Mouse (Mus musculus) midbrain, embryonic 11.5 days (tissue): ENCODE measurements at regions not wholly inside any gene's neighbourhood (a gene's known extent, or its start where the extent isn't known, plus 50 kb on each side); places are given as distances from the start of the nearest gene placed in this dataset.

Source experiments
- ATAC-seq: fragments of 200-750 bp; cut with Nextera tagmentation; 2 replicates; pipeline ENCODE4 v1.8.0; 2017; ENCODE audit warnings: moderate TSS enrichment, moderate library complexity; ENCODE audit not compliant: low FRiP score
- DNase-seq: peaks from one replicate; pipeline ENCODE4 v3.0.0; 2015; ENCODE audit warnings: low spot score; ENCODE audit errors: missing footprints
- H3K27ac ChIP-seq: fragments of 300-500 bp; sonication (generic); 2 replicates; pipeline ENCODE4 v1.5.1; 2014; ENCODE audit warnings: low read depth, low read length
- H3K27me3 ChIP-seq: fragments of 300-500 bp; sonication (generic); 2 replicates; pipeline ENCODE4 v1.6.1; 2014; ENCODE audit warnings: mild to moderate bottlenecking, low read length, moderate library complexity, mixed read lengths; ENCODE audit not compliant: control insufficient read depth, insufficient read depth
- H3K36me3 ChIP-seq: fragments of 300-500 bp; sonication (generic); 2 replicates; pipeline ENCODE4 v1.6.1; 2014; ENCODE audit warnings: mild to moderate bottlenecking, low read length, moderate library complexity, mixed read lengths; ENCODE audit not compliant: control insufficient read depth, insufficient read depth
- H3K4me1 ChIP-seq: fragments of 300-500 bp; sonication (generic); 2 replicates; pipeline ENCODE4 v1.6.1; 2014; ENCODE audit warnings: low read length; ENCODE audit not compliant: control insufficient read depth, insufficient read depth
- H3K4me2 ChIP-seq: fragments of 300-500 bp; sonication (generic); 2 replicates; pipeline ENCODE4 v1.6.1; 2014; ENCODE audit warnings: mild to moderate bottlenecking, moderate library complexity
- H3K4me3 ChIP-seq: fragments of 300-500 bp; sonication (generic); 2 replicates; pipeline ENCODE4 v1.5.1; 2014; ENCODE audit warnings: low read depth, low read length
- H3K9ac ChIP-seq: fragments of 300-500 bp; sonication (generic); 2 replicates; pipeline ENCODE4 v1.6.1; 2014; ENCODE audit warnings: low read length
- H3K9me3 ChIP-seq: fragments of 300-500 bp; sonication (generic); 2 replicates; pipeline ENCODE4 v1.6.1; 2016; ENCODE audit warnings: low read length; ENCODE audit not compliant: control insufficient read depth
- WGBS: fragments of 180-500 bp; shearing (Covaris S2); extraction: QIAGEN DNeasy Blood & Tissue Kit; methylation state at CpG from one replicate; pipeline ENCODE4 v1.1.7; 2014; 5-methylcytosine and 5-hydroxymethylcytosine counted together

DNA sequence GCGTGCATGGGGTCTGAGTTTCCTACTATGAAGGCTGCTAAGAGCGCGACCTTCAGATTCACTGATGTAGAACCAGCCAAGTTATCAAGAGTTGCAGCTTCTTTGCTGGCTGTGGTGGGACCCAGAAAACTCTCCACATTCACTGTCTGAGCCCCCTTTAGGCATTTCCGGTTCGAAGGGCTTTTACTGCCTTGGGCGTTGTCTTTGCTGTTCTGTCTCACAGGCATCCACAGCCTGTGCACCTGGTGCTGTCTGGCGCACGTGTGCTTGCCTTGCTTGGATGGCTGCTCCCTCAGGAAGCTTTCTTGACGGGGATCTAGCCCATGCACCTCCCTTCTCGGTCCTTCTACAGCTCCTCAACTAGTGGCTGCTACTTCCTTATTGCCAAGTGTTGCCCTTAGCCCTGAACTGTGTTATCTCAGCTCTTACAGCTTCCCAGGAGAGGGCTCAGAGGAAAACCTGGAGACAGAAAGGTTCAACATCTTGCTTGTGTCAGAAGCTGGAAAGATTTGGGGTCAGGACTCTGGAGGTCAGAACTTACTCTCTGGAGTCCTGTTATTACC lies 108.3 kb upstream of the Dyrk2 start:
- DNase-seq (no peak), ATAC-seq (no peak)
- no peak overlapping the region for H3K4me2 ChIP-seq
- no peaks in the 10 kb centered on the region for H3K36me3 ChIP-seq
- H3K4me3 ChIP-seq: no peak overlapping the region
- H3K27ac ChIP-seq: no peak overlapping the region
- no peaks in the 10 kb centered on the region; the same call in 1 of the 2 replicates for H3K27me3 ChIP-seq
- H3K4me1 ChIP-seq: no peaks in the 10 kb centered on the region; the same call in 1 of the 2 replicates
- H3K9me3 ChIP-seq: no peaks in the 10 kb centered on the region
- 79% methylated on average over 10 of the region's 10 CpGs for WGBS
- H3K9ac ChIP-seq: no peak overlapping the region

DNA sequence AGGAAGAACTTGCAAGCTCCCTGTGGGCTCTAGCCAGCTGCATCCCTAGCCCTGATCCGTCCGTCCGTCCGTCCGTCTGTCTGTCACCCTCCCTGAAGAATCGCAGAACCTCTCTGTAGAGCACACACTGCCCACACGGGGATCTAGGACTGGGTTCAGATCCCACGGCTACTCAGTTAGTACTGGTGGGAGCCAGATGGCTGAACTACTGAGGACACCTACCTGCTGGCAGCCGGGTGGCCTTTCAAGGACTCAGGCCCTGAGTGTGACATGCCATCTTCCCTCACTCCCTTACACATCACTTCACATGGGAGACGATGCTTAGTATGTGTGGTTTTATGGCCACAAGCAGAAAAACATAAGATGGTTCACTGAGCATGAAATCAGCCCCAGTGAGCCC lies 106.4 kb upstream of the Dyrk2 start:
- ATAC-seq (no peak), DNase-seq (no peak)
- Histone ChIP-seq H3K27ac (no peak overlapping the region), H3K4me3 (no peak overlapping the region), H3K4me2 (no peak overlapping the region), H3K9me3 (no peaks in the 10 kb centered on the region), H3K4me1 (no peaks in the 10 kb centered on the region; the same call in 1 of the 2 replicates), H3K36me3 (no peaks in the 10 kb centered on the region), H3K9ac (no peak overlapping the region), H3K27me3 (no peaks in the 10 kb centered on the region; the same call in 1 of the 2 replicates)
- 85% methylated on average over 10 of the region's 10 CpGs for WGBS

DNA sequence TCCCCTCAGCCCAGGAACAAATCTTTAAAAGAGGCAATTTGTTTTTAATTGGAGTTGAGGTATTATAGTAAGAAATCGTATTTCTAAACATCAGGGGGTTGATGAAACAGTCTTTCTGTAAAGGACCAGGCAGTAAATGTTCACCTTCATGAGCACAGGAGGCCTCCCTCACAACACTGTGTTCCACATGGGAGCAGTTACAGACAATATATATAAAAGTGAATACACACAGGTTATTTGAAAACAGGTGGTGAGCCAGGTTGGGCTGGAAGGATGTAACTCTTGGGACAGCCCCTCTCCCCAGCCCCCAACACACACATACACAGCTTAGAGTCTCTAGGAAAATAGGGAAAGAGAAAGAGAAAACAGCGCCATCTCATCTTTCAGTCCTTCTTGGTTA lies 105.8 kb upstream of the Dyrk2 start:
- 87% methylated on average over 2 of the region's 2 CpGs for WGBS
- Histone ChIP-seq H3K9me3 (no peaks in the 10 kb centered on the region), H3K4me1 (no peaks in the 10 kb centered on the region; the same call in 1 of the 2 replicates), H3K27me3 (no peaks in the 10 kb centered on the region; the same call in 1 of the 2 replicates), H3K36me3 (no peaks in the 10 kb centered on the region), H3K27ac (no peak overlapping the region), H3K9ac (no peak overlapping the region), H3K4me3 (no peak overlapping the region), H3K4me2 (no peak overlapping the region)
- ATAC-seq: no peak
- DNase-seq: no peak

DNA sequence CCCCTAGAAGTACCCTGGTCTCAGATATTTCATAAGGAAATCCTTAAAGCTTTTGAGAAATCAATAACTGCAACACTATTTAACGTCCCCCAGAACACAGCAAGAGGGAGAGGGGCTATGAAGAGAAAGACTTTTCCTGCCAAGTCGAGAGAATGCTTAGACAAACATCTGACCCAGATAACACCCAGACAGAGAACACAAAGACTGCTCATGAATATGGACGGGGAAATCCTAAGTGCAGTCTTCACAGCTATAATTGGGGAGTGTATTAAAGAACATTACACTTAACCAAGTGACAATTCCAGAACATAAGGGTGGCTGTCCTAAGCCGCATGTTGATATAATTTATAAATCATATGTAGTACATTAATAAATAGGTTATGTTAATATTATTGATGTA lies 103.3 kb upstream of the Dyrk2 start:
- Histone ChIP-seq H3K4me2 (no peak overlapping the region), H3K36me3 (no peaks in the 10 kb centered on the region), H3K4me1 (no peaks in the 10 kb centered on the region; the same call in 1 of the 2 replicates), H3K9me3 (no peaks in the 10 kb centered on the region), H3K9ac (no peak overlapping the region), H3K27me3 (no peaks in the 10 kb centered on the region; the same call in 1 of the 2 replicates), H3K4me3 (no peak overlapping the region), H3K27ac (no peak overlapping the region)
- DNase-seq (no peak), ATAC-seq (no peak)
- WGBS: 51% methylated on average over 4 of the region's 4 CpGs

DNA sequence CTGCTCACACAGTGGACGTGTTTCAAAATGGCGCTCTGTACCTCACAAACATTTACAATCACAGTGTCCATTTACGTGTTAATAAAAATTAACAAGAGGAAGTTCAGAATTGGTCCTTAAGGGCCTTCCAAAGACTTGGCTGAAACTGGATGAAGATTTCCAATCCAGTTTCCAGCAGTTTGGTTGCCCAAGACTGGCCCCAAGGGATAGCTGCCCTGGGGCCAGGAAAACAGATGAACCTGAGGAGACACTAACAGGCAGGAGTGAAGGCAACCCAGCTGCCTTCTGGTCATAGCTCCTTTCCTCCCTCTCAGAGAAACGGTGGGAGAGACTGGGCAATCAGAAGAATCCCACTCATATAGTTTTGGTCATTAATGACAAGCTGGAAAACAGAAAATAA lies 102.6 kb upstream of the Dyrk2 start:
- DNase-seq: no peak
- no peaks in the 10 kb centered on the region for H3K27me3 ChIP-seq
- H3K9ac ChIP-seq: no peak overlapping the region
- no peaks in the 10 kb centered on the region; the same call in 1 of the 2 replicates for H3K4me1 ChIP-seq
- H3K27ac ChIP-seq: no peak overlapping the region
- H3K36me3 ChIP-seq: no peaks in the 10 kb centered on the region
- 88% methylated on average over 4 of the region's 4 CpGs for WGBS
- H3K4me2 ChIP-seq: no peak overlapping the region
- H3K4me3 ChIP-seq: no peak overlapping the region
- ATAC-seq: no peak
- no peaks in the 10 kb centered on the region for H3K9me3 ChIP-seq

DNA sequence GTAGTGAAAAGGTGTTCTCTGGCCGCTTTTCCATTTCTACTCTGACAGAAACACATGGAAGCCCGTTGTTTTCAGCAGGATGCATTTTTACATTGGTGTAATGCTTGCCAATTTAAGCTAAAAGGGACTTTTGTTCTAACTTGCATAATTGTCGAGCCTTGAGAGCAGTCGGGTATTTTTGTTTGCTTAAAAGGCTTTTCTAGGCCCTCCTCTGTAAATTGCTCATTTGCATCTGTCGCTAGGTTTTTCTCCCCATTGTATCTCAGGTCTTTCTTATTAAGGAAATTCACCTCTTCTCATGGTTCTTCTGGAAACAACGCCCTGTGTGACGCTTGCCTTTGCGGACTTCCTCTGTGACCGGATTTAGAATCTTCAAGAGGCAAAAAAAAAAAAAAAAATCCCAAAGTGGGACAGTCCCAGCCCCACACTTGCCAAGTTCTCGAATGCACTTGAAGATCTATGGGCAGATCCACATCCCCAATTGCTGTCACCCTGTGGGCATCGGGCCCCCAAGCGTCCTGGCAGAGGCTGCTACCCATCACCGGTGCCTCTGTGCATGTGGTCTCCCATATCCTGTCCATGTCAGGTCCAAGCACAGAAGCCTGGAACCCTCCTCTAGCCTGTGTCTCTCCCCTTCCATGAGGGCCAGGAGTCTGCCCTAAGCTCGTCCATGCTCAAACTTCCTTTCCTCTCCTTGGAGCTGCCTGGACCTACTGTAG lies 100.6 kb upstream of the Dyrk2 start:
- Histone ChIP-seq H3K9me3 (no peaks in the 10 kb centered on the region), H3K27me3 (no peaks in the 10 kb centered on the region), H3K4me1 (no peaks in the 10 kb centered on the region), H3K36me3 (no peaks in the 10 kb centered on the region), H3K9ac (no peak overlapping the region), H3K27ac (no peak overlapping the region), H3K4me2 (no peak overlapping the region), H3K4me3 (no peak overlapping the region)
- ATAC-seq (no peak), DNase-seq (no peak)
- WGBS: 89% methylated on average over 14 of the region's 14 CpGs

DNA sequence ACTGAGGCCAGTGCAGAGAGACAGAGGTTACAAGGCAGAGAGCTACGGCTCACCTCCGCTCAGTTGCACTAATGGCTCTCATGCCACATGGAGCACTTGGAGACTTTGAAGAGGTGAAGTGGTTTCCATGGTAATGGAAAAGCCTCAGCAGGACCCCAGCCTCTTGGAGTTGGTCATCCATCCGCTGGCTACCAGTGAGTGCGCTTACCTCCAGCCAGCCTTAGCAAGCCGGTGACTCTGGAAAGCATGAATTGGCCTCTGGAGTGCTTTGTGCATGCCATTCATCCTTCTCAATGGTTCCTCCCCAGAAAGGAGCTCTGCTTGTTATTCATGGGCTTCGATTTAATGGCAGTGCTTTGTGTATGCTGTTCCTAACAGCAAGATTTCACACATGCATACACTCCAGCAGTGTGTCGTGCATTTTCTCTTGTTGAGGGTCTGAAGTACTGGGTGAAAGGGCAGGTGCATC lies 91.7 kb upstream of the Dyrk2 start:
- H3K27me3 ChIP-seq: no peaks in the 10 kb centered on the region
- peaks cover 19% of the 10 kb centered on the region for H3K4me1 ChIP-seq
- DNase-seq (no peak), ATAC-seq (peak; percentile 87)
- no peak overlapping the region for H3K27ac ChIP-seq
- no peaks in the 10 kb centered on the region for H3K9me3 ChIP-seq
- WGBS: 13% methylated on average over 7 of the region's 7 CpGs
- H3K4me3 ChIP-seq: no peak overlapping the region
- H3K4me2 ChIP-seq: no peak overlapping the region
- no peak overlapping the region for H3K9ac ChIP-seq
- no peaks in the 10 kb centered on the region for H3K36me3 ChIP-seq

DNA sequence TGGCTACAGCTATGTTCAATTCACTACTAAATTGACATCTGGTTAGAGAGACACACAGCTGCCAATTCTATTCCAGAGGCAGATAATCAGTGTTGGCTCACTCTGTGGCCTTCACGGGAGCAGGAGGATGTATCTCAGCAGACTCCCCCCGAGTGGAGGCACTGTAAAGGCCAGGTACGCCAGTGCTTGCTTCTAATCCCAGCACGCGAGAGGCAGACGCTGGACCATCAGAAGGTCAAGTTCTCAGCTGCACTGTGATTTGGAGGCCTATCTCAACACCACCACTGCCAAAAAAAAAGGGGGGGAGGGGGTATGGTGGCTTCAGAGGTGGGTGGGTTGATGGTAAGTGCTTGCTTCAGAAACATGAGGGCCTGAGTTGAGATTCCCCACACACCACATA lies 90.1 kb upstream of the Dyrk2 start:
- H3K27ac ChIP-seq: no peak overlapping the region
- no peak overlapping the region for H3K9ac ChIP-seq
- 61% methylated on average over 6 of the region's 6 CpGs for WGBS
- H3K4me1 ChIP-seq: peaks cover 19% of the 10 kb centered on the region
- DNase-seq: no peak
- H3K27me3 ChIP-seq: no peaks in the 10 kb centered on the region
- H3K9me3 ChIP-seq: no peaks in the 10 kb centered on the region
- no peaks in the 10 kb centered on the region for H3K36me3 ChIP-seq
- no peak overlapping the region for H3K4me3 ChIP-seq
- H3K4me2 ChIP-seq: no peak overlapping the region
- no peak for ATAC-seq

DNA sequence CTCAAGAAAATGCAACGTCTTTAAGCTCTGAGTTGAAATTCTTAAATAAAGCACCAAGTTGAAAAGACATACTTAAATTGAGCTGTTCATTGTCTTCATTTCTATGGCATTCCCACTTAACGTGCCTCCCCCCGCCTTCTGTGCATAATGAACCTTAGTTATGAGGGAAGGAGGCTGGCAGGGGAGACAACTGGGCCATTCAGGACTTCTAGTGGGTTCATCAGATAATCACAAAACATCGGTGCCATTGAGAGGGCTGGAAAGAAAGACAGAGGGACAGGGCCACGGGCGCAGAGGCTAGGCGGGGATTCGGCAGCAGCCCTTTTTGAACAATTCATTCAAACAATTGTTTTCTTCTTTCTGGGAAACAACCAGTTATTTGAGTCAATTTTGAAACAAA lies 89.6 kb upstream of the Dyrk2 start:
- ATAC-seq: peak; percentile 53; the same call in 1 of the 2 replicates
- Histone ChIP-seq H3K36me3 (no peaks in the 10 kb centered on the region), H3K9me3 (no peaks in the 10 kb centered on the region), H3K4me1 (peaks cover 19% of the 10 kb centered on the region), H3K27me3 (no peaks in the 10 kb centered on the region), H3K4me2 (no peak overlapping the region), H3K4me3 (no peak overlapping the region), H3K9ac (no peak overlapping the region), H3K27ac (no peak overlapping the region)
- no peak for DNase-seq
- WGBS: 32% methylated on average over 8 of the region's 8 CpGs
